Mouse (Mus musculus) skeletal muscle tissue, adult 2 months (tissue): ENCODE data around the gene Zbtb9.
"Not testable (repeated sequence)": the region's sequence is repeated elsewhere in the genome, so short reads cannot be mapped to it uniquely, and the experiment has no call there.

Experiments used
- DNase-seq: peaks from one replicate; pipeline ENCODE4 v3.0.0-alpha.2; 2012; ENCODE audit warnings: low read depth, low spot score

Zbtb9 gene

GRCm38 (mm10) chr17:26971247-26971905, 1.6 kb upstream of the Zbtb9 start:
- DNase-seq, result no peak

GRCm38 (mm10) chr17:26972107-26972506, 860 bp upstream of the Zbtb9 start:
- no peak for DNase-seq

GRCm38 (mm10) chr17:26974547-26974946, 1.6 kb downstream of the Zbtb9 start:
- no peak for DNase-seq

GRCm38 (mm10) chr17:26975415-26975814, 2.4 kb downstream of the Zbtb9 start:
- no peak for DNase-seq

- DNase-seq, result not testable (repeated sequence)
These were observed 4.4 kb downstream of the Zbtb9 start for GRCm38 (mm10) chr17:26977354-26977753.

- DNase-seq, result no peak
These were observed 6.5 kb downstream of the Zbtb9 start for GRCm38 (mm10) chr17:26979426-26979825.

- no peak for DNase-seq
These were observed 8.1 kb downstream of the Zbtb9 start for GRCm38 (mm10) chr17:26981050-26981449.

- DNase-seq, result no peak
These were observed 10.4 kb downstream of the Zbtb9 start for GRCm38 (mm10) chr17:26983382-26983781.

GRCm38 (mm10) chr17:26985503-26986179, 12.7 kb downstream of the Zbtb9 start:
- no peak for DNase-seq

- DNase-seq, result no peak
These were observed 17.6 kb downstream of the Zbtb9 start for GRCm38 (mm10) chr17:26990521-26990920.

GRCm38 (mm10) chr17:26994410-26994809, 21.4 kb downstream of the Zbtb9 start:
- DNase-seq, result peak; percentile 74

- DNase-seq, result no peak
These were observed 22.0 kb downstream of the Zbtb9 start for GRCm38 (mm10) chr17:26995006-26995405.

GRCm38 (mm10) chr17:26995562-26995961, 22.6 kb downstream of the Zbtb9 start:
- DNase-seq, result no peak

- no peak for DNase-seq
These were observed 24.7 kb downstream of the Zbtb9 start for GRCm38 (mm10) chr17:26997661-26998060.

- no peak for DNase-seq
These were observed 25.3 kb downstream of the Zbtb9 start for GRCm38 (mm10) chr17:26998283-26998682.

- no peak for DNase-seq
These were observed 27.0 kb downstream of the Zbtb9 start for GRCm38 (mm10) chr17:26999996-27000395.

GRCm38 (mm10) chr17:27001151-27001550, 28.2 kb downstream of the Zbtb9 start:
- no peak for DNase-seq

GRCm38 (mm10) chr17:27001889-27002288, 28.9 kb downstream of the Zbtb9 start:
- DNase-seq, result no peak

GRCm38 (mm10) chr17:27004431-27004830, 31.5 kb downstream of the Zbtb9 start:
- DNase-seq, result no peak

GRCm38 (mm10) chr17:27004903-27005485, 32.0 kb downstream of the Zbtb9 start:
- no peak for DNase-seq

- DNase-seq, result no peak
These were observed 32.7 kb downstream of the Zbtb9 start for GRCm38 (mm10) chr17:27005644-27006043.

- DNase-seq, result no peak
These were observed 35.3 kb downstream of the Zbtb9 start for GRCm38 (mm10) chr17:27008277-27008676.

- DNase-seq, result no peak
These were observed 38.2 kb downstream of the Zbtb9 start for GRCm38 (mm10) chr17:27011167-27011566.
